Mouse (Mus musculus) lung, adult 2 months (tissue): ENCODE results near the gene Stk24. TPM values are rescaled to one million over a fixed set of nuclear protein-coding genes. Genes with fewer than 3 reads are reported as not detected.
A peak's percentile ranks its signal among the peaks of the same experiment; 100 is the strongest.

Experiments used
- DNase-seq: peaks from one replicate; pipeline ENCODE4 v3.0.0; 2022
- H3K4me1 ChIP-seq: fragments of 200-500 bp; 2 replicates; pipeline ENCODE4 v1.6.1; 2011; ENCODE audit warnings: low read length; ENCODE audit not compliant: control insufficient read depth, insufficient read depth
- H3K4me3 ChIP-seq: fragments of 200-500 bp; replicated peaks from 2 replicates; pipeline ENCODE3; 2011; ENCODE audit warnings: low read depth, mild to moderate bottlenecking, control low read depth, low read length; ENCODE audit errors: extremely low read depth
- CTCF ChIP-seq: fragments of 200-500 bp; IDR thresholded peaks from 2 replicates; pipeline ENCODE4 v1.5.1; 2011; ENCODE audit warnings: mild to moderate bottlenecking, low read length, control low read depth; ENCODE audit not compliant: insufficient read depth
- POLR2A ChIP-seq: fragments of 200-500 bp; IDR thresholded peaks from 2 replicates; pipeline ENCODE4 v1.6.1; 2011; ENCODE audit warnings: low read depth, mild to moderate bottlenecking, control low read depth, low read length, borderline replicate concordance; ENCODE audit errors: extremely low read depth
- WGBS: fragments of 180-500 bp; shearing (Covaris S2); methylation state at CpG from one replicate; pipeline ENCODE4 v1.1.7; 2018; 5-methylcytosine and 5-hydroxymethylcytosine counted together
- polyA plus RNA-seq: library from polyadenylated mRNA; depleted of rRNA; stranded (reverse); fragments of >200 nt; gene quantifications from 2 replicates; pipeline ENCODE4 v1.2.3, GENCODE M21; 2012

The Stk24 gene
- polyA plus RNA-seq, 1 experiment: 26.9 TPM

DNA sequence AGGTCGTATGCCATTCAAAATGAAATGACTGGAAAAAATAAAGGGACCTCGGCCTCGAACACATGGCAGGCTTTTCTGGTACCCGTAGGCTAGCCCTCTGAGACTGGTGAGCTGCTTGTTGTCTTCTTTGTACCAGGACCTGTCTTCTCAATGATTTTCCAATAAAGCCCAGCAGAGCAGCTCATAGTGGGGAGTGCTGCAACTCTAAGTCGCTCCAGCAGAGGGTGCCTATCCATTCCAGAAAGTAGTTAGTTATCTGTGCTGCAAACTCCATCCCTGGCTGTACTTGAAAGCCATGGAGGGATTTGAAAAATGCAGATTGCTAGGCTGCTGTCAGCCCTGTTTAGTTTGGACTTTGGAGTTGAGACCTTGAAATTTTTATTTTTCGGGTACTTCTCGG is 120.0 kb downstream of the Stk24 start:
- H3K4me1 ChIP-seq: peaks cover 10% of the 10 kb centered on the region
- peak; percentile 42 for DNase-seq
- WGBS: 55% methylated on average over 7 of the region's 7 CpGs
- TF ChIP-seq POLR2A (no peak), CTCF (peak; percentile 75)
- no peak overlapping the region for H3K4me3 ChIP-seq

DNA sequence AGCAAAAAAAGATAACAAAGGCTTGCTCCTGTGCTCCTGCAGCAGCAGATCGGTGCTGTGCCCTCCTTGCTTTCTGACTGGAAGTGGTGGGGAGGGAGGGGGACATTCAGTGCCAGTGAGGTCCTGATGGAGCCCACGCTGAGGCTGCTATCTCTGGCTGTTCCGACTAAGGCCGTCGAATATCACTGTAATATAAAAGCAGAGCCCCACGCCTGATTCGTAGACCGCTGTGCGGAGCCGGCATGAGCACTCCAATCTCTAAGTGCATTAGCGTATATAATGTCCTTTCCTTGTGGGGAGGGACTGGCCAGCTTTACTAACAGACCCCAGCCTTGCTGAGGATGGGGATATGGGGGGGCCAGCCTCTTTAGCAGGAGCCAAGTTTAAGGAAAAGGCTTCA is 120.5 kb downstream of the Stk24 start:
- TF ChIP-seq POLR2A (no peak), CTCF (no peak)
- no peak for DNase-seq
- 84% methylated on average over 11 of the region's 11 CpGs for WGBS
- H3K4me3 ChIP-seq: no peak overlapping the region
- peaks cover 9% of the 10 kb centered on the region for H3K4me1 ChIP-seq

DNA sequence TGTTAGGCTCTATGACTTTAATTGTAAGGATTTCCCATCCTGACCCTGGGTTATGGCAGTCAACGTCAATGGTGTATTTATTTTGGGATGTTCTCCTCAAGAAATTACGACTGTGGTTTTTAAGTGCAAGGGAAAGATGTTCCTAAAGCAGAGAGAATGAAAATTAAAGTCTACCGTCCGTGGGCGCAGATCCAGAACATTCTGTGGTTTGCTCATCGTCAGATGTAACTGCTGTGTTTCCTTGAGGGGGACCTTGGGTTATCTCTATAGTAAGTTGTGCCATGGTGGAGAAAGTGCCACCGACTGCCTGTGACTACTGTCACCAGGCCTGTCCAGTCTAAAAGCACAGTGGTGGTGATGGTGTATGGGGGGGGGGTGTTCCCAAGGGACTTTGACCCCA is 122.9 kb downstream of the Stk24 start:
- Histone ChIP-seq H3K4me3 (no peak overlapping the region), H3K4me1 (0 out of 2 replicates have a peak, but pooled peaks cover 2% of the 10 kb centered on the region)
- WGBS: 75% methylated on average over 7 of the region's 7 CpGs
- DNase-seq: no peak
- TF ChIP-seq CTCF (no peak), POLR2A (no peak)

DNA sequence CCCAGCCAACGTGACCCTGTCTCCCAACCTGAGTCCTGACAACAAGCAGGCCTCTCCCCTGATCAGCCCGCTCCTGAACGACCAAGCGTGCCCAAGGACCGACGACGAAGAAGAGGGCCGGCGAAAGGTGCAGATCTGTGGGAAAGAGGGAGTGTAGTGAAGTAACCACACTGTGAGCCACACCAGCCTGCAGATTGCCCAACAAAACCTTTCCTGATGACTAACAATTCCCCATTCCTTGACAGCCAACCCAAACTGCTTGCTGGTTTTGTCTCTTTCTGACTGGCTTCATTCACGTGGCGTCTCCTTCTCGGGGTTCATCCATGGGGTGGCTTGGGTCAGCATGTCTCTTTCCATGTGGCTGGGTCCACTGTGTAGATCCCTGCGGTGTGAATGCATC is 124.3 kb downstream of the Stk24 start:
- TF ChIP-seq CTCF (no peak), POLR2A (no peak)
- no peaks in the 10 kb centered on the region for H3K4me1 ChIP-seq
- no peak overlapping the region for H3K4me3 ChIP-seq
- 86% methylated on average over 13 of the region's 13 CpGs for WGBS
- DNase-seq: no peak

DNA sequence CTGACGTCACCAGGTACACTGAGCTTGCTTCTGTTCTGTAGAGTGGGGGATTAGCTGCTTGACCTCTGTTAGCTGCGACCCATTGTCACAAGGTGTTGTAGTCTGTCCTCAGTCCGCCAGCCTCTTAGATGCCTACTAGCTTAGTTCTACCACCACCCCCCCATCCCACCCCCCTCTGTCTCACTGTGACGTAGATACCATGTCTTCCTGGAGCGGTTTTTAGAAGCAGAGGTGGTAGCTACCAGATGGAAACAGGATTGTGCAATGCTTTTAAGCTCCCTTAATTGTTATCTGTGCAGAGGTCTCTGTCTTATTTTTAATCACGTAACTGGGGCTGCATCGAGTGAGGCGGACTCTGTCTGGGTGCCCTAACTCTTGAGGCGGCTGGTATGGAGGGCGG is 124.9 kb downstream of the Stk24 start:
- no peak for DNase-seq
- Histone ChIP-seq H3K4me1 (no peaks in the 10 kb centered on the region), H3K4me3 (no peak overlapping the region)
- 87% methylated on average over 10 of the region's 10 CpGs for WGBS
- no peak for TF ChIP-seq CTCF
- TF ChIP-seq POLR2A: no peak

DNA sequence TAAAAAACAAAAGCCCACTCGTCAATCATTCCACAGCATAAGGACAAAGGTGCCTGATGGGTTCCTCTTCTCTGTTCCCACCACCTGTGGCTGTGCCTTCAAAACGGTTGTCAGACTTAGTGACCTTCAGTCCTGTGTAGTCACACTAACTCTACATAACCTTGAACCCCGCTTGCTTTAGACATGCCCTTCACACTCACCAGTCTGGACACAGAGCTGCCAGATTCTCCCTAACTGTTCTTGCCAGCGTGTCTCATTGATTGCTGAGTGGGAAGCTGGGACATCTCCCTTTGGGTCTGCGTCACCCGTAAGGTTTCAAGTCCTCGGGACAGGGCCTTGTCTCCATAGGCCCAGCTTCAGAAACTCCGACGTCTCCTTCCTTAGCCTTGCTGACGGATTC is 127.3 kb downstream of the Stk24 start:
- TF ChIP-seq CTCF (no peak), POLR2A (no peak)
- no peaks in the 10 kb centered on the region for H3K4me1 ChIP-seq
- H3K4me3 ChIP-seq: no peak overlapping the region
- 83% methylated on average over 10 of the region's 10 CpGs for WGBS
- no peak for DNase-seq

DNA sequence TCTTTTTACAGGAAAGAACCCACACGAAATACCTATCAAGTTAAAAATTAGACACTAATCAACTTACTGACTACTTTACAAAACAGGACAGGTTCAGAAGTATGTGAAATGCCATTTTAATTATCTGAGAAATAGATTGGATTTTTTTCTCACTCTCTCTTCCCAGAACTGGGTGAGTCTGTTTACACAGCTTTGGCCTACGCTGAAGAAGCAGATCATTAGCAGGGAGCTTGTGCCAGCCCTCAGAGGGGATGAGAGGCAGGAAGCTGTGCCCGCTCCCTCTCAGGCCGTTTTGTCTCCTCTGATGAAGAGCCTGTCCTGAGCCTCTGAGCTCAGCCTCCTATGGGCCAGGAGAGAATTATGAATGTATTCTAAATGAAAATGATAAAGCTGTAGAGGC is 128.1 kb downstream of the Stk24 start:
- no peak overlapping the region for H3K4me3 ChIP-seq
- peaks cover 4% of the 10 kb centered on the region; the same call in 1 of the 2 replicates for H3K4me1 ChIP-seq
- TF ChIP-seq POLR2A (no peak), CTCF (no peak)
- WGBS: 31% methylated on average over 4 of the region's 4 CpGs
- no peak for DNase-seq

DNA sequence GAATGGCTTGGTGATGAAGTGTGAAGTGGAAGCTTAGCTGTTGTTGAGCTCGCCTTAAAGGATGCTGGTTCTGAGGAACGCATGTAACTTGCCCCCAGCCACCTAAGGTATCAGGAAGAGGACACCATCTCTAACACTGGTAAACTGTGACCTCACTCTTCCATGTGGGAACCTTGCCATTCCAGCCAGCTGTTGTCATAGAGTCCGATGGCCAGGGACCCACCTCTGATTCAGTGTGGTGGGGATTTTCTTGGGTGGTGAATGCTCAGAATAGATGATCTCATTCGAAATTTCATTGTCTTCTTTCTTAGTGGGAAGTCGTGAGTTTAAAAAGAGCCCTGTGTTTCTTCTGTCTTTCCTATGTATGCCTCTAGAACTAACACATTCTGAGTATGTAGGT is 128.7 kb downstream of the Stk24 start:
- WGBS: 68% methylated on average over 5 of the region's 5 CpGs
- TF ChIP-seq POLR2A: no peak
- no peak for TF ChIP-seq CTCF
- DNase-seq: no peak
- peaks cover 4% of the 10 kb centered on the region; the same call in 1 of the 2 replicates for H3K4me1 ChIP-seq
- no peak overlapping the region for H3K4me3 ChIP-seq

DNA sequence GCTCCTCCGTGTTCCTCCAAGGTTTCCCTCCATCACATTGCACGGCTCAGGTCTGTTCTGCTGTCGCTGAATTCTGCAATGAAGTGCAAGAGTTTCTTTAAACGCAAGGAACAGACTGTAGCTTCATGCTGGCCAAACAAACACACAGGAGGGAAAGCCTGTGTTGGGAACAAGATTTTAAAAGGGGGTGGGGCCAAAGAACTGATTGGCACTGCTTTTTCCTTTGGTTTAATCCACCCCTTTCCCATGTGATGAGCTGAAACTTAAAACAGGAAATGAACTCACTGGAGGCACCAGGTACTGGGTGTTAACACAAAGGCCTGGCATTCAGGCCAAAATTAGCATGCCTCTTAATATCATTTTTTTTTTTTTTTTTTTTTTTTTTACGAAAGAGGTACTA is 131.5 kb downstream of the Stk24 start:
- 69% methylated on average over 5 of the region's 5 CpGs for WGBS
- no peak for TF ChIP-seq CTCF
- no peak for TF ChIP-seq POLR2A
- Histone ChIP-seq H3K4me3 (no peak overlapping the region), H3K4me1 (peaks cover 4% of the 10 kb centered on the region; the same call in 1 of the 2 replicates)
- no peak for DNase-seq

DNA sequence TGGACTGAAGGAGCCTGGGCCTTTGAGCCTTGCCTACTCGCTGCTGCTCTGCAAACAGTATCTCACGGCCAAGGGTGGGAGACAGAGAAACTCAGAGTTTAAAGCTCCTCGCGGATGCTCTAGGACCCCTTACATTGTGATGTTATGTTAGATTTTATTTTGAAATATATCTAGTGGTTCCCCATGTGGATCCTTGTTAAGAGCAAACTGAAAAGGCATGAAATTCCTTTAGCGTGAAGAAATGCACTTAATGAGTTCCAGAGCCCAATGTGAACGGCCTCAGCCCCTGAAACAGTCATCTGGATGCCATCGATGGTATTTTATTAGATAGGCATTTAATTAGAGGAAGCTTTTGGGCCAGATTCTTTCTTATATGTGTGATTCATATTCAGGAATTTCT is 132.5 kb downstream of the Stk24 start:
- peaks cover 4% of the 10 kb centered on the region; the same call in 1 of the 2 replicates for H3K4me1 ChIP-seq
- no peak for TF ChIP-seq CTCF
- no peak for TF ChIP-seq POLR2A
- DNase-seq: no peak
- WGBS: 69% methylated on average over 7 of the region's 7 CpGs
- no peak overlapping the region for H3K4me3 ChIP-seq
